14 mouse cellular contexts compared by ENCODE assay signal in the genomic region with DNA sequence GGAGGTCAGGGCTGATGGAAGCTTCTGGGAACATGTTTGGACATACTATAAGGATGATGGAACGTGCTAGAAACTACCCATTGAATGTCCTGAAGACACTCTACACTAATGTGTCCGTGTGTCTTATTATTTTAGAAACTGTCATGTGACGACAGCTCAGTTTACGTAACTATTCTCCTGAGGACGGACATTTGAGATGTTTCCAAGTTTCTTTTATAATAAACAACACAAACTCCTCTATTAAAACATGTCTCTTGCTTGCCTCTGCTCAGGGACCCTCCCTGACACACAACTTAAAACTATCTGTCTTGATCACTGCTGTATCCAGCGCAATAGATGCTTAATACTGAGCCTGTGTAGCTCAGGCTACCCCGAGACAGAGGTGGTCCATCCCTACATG. TPM values are rescaled to one million over a fixed set of nuclear protein-coding genes. Genes with fewer than 3 reads are reported as not detected.
"Had no signal": no experiment of that assay in that cellular context is flagged by ENCODE, and none has a peak within 500 bp of the region (broad histone marks: within the 10 kb centered on the region; RNA-seq: fewer than 3 reads in every experiment).

No protein-coding gene starts in this region.

- H3K4me1 ChIP-seq: limb, embryonic 10.5 days; limb, embryonic 13.5 days; midbrain, embryonic 12.5 days; midbrain, embryonic 15.5 days; neural tube, embryonic 12.5 days; neural tube, embryonic 15.5 days; stomach, embryonic 15.5 days had no signal

- H3K4me3 ChIP-seq: left cerebral cortex, adult 2 months; limb, embryonic 10.5 days; limb, embryonic 13.5 days; midbrain, embryonic 12.5 days; midbrain, embryonic 15.5 days; neural tube, embryonic 12.5 days; neural tube, embryonic 15.5 days; stomach, embryonic 15.5 days had no signal

- H3K4me2 ChIP-seq: limb, embryonic 13.5 days; lung, embryonic 14.5 days; midbrain, embryonic 12.5 days; midbrain, embryonic 15.5 days; neural tube, embryonic 12.5 days; neural tube, embryonic 15.5 days; stomach, embryonic 15.5 days had no signal

- H3K9me3 ChIP-seq: limb, embryonic 10.5 days; limb, embryonic 13.5 days; midbrain, embryonic 12.5 days; midbrain, embryonic 15.5 days; neural tube, embryonic 12.5 days; neural tube, embryonic 15.5 days; stomach, embryonic 15.5 days had no signal

- H3K27ac ChIP-seq: left cerebral cortex, adult 2 months; limb, embryonic 10.5 days; limb, embryonic 13.5 days; liver, embryonic 14.5 days; midbrain, embryonic 12.5 days; midbrain, embryonic 15.5 days; neural tube, embryonic 12.5 days; neural tube, embryonic 15.5 days; stomach, embryonic 15.5 days had no signal

- H3K27me3 ChIP-seq: limb, embryonic 13.5 days; midbrain, embryonic 12.5 days; midbrain, embryonic 15.5 days; neural tube, embryonic 12.5 days; neural tube, embryonic 15.5 days; stomach, embryonic 15.5 days had no signal

- DNase-seq: layer of hippocampus, adult 9-11 months had no signal

- ATAC-seq: midbrain, embryonic 15.5 days had no signal

- H3K9ac ChIP-seq: limb, embryonic 13.5 days; liver, embryonic 14.5 days; liver, postnatal 0 days; lung, embryonic 14.5 days; midbrain, embryonic 12.5 days; midbrain, embryonic 15.5 days; neural tube, embryonic 12.5 days; neural tube, embryonic 15.5 days; stomach, embryonic 15.5 days had no signal

RNA-seq across cellular contexts. Expression of gene Nxph4, which starts 41.4 kb away (rescaled TPM):
- total RNA-seq: megakaryocyte, adult 5-6 weeks had no signal
- polyA plus RNA-seq: liver, postnatal 0 days; macrophage had no signal
